Mouse (Mus musculus) right cerebral cortex, postnatal 4 days (tissue): ENCODE data around the gene Slc16a5.
A peak's percentile ranks its signal among the peaks of the same experiment; 100 is the strongest.

Experiments
- DNase-seq: peaks from one replicate; pipeline ENCODE4 v3.0.0-alpha.2; 2022

The Slc16a5 gene

GRCm38 (mm10) chr11:115462243-115462891, at the start of gene Slc16a5:
Gene Slc16a5, plus strand, starts transcription at chr11:115462474.
- DNase-seq, result no peak

DNA sequence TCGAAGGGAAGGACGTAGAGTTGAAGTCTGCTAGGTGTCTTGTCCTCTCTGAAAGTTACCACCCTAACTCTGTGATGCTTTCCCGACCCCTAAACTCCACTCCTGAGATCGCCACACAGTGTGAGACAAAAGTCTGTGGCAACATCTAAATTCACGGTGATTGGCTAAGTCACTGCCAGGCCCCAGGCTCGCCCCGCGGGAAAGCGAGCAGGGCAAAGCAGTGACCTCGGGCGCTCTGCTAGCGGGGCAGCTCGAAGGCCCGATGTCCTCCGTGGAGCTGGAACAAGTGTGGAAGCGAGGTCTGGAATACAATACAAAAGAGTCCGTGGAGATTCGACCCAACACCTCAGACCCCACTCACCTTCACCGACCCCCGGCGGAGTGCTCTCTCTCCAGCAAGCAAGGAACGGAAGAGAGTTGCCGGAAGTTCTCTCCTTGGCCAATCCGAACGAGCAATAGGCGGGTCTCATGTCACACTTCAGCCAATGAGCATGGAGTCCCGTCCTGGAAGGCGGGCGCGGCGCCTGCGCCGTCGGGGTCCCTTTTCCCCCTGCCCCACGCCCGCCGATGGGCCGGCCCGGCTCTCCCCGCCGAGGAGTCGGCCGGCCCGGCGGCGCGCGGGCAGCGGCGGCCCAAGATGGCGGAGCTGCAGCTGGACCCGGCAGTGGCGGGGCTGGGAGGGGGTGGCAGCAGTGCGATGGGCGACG, 42.6 kb upstream of the Slc16a5 start, which contains the start of the genes Atp5h and Kctd2:
Gene Atp5h, minus strand, starts transcription at position 432 of the 707 bp plus-strand sequence.
Gene Kctd2, plus strand, starts transcription at position 598 of the 707 bp plus-strand sequence.
- peak; percentile 93 for DNase-seq

DNA sequence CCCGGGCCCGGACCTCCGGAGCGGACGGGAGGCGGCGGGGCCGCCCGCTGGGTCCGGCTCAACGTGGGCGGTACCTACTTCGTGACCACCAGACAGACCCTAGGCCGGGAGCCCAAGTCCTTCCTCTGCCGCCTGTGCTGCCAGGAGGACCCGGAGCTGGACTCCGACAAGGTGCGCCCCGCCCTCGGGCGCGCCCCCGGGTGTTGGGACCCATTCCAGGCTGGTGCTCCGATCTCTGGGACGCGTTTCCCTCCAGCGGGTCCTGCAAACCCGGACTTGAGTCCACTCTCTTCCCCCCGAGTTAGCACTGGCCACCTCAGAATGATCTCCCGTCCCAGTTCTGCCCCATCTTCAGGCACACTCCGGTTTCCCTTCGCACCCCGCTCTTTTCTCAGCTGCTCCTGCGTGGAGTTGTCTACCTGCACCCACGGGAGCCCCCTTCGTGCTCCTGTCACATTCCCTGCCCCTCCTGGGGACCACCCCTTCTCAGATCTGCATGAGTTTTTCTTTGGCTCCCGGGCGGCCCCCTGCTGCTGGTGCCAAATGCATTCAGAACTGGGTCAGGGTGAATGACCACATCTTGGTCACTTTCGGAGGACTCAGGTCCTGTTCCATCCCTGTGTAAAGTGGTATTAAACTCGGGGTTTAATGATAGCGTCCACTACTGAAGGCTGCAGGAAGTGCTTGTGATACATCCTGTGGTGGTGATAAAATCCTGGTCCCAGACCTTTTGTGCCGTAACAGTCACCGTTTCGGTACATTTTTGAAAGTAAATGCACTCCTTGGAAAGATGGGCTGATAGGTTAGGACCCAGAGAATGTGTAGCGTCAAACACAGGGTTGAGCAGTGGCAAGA, 41.7 kb upstream of the Slc16a5 start:
- peak; percentile 64 for DNase-seq

DNA sequence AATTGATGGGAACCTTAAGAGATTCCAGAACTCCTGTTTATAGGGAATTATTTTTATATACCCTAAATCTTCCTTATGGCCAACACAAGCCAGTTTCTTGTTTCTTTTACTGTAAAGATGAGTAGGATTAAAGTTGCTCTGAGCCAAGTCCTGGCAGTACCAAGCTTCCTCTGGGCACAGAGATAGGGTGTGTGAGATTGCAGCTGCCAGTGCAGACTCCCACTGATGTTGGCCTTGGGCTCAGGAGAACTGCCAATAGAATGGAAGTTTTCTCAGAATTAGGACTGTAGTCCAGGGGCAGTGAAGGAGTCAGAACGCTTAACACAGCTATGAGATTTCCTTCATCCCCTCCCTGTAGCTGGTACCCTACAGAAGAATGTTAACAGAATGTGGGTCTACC, 40.9 kb upstream of the Slc16a5 start:
- no peak for DNase-seq

DNA sequence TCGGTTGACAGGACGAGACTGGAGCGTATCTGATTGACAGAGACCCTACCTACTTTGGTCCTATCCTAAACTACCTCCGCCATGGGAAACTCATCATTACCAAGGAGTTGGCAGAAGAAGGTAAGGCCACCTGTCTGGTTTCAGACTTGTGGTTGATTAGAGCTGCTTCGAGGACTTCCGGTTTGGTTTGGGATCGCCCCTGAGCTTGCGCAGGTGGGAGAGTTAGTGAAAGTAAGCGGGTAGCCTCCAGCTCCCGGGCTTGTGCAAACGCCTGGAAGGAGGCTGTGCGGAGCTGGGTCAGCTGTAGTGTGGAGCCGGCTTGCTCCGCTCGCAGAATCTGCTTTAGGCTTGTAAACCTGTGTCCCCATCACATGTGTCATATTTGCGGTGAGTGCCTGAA, 40.3 kb upstream of the Slc16a5 start:
- DNase-seq, result no peak

GRCm38 (mm10) chr11:115423091-115423490, 39.2 kb upstream of the Slc16a5 start:
- no peak for DNase-seq

DNA sequence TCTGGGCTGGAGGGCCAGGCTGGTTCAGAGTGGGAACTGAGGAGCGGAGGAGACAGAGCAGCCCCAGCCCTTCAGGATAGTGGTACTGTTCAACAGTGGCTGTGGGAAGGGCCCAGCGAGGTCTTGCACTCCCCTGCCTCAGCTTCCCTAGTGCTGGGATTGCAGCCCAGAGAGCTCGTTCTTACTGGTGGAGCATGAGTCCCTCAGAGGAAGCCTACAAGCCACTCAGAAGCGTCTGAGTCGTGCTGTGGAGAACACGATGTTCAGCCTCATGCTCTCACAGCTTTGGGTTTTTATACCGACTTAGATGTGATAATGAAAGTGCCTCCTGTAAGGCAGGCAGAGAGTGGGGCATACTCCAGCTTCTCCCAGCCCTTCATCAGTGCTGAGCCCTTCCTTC, 37.6 kb upstream of the Slc16a5 start:
- DNase-seq, result no peak

DNA sequence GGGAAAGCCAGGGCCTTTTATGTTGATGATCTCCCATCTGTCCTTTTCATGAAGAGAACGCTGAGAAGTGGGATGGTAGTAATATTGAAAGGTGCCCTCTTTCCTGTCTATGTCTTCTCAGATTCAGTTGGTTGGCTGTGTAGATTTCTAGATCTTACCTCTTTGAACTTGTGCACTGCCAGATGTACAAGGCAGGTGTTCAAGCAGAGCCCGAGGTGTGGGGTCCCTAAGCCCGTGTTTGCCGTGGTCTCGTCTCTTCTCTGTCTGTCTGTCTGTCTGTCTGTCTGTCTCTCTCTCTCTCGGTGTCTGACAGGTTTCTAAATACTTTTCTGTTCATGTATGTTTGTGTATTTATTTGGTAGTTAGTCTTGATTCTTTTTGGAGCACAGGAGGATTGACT, 36.6 kb upstream of the Slc16a5 start:
- DNase-seq, result no peak

GRCm38 (mm10) chr11:115427482-115428331, 34.6 kb upstream of the Slc16a5 start:
- peak; percentile 62 for DNase-seq

DNA sequence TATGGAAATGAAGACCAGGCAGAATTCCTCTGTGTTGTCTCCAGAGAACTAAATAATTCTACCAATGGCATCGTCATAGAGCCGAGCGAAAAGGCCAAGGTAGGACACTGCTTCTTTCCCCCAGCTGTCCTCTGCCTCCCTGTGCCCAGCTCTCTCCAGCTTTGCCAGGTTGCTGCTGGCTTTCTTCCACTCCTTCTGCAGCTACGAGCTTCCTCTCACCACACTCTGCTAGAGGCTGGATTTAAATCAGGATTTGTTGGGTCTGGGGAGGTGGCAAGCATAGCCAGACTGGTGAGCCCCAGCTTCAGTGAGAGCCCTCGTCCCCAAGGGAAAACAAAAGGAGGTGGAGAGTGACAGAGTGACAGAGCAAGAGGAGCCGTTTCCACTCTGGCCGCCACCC, 33.0 kb upstream of the Slc16a5 start:
- DNase-seq, result no peak

DNA sequence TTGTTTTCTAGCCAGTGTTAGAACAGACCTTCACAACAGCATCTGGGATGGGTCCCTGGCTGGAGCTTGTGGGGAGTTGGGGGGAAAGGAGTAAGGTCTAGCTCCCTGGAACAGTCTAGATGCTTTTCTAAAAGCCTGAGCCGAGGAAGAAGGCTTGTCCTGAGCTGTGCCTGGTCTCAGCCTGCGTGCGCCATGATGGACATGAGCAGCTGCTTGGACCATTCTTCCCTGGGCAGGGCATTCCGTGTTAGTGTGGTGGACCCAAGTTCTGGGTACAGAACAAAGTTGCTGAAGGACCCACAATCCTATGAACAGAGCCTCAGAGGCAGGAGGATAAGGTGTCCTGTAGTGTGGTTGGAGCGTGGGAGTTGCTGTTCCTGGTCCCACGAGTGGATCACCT, 31.7 kb upstream of the Slc16a5 start:
- DNase-seq, result no peak

DNA sequence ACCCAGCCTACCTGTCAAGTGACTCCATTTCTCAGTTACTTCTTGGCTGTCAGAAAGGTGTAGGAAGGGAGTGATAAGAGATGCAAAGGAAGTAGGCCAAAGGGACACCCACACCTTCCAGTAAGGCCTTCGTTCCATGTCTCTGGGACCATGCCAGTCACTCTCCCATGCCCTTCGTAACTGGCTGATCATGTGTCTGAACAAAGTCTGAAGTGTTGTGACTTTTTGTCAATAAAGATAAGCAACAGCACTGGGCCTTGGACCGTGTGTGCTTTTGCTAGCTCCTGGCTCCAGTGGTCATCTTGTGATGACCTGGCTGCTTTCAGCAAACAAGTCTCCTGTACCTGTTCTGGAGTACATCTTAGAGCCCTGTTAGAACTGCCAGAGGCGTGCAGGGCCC, 29.5 kb upstream of the Slc16a5 start:
- DNase-seq, result no peak

DNA sequence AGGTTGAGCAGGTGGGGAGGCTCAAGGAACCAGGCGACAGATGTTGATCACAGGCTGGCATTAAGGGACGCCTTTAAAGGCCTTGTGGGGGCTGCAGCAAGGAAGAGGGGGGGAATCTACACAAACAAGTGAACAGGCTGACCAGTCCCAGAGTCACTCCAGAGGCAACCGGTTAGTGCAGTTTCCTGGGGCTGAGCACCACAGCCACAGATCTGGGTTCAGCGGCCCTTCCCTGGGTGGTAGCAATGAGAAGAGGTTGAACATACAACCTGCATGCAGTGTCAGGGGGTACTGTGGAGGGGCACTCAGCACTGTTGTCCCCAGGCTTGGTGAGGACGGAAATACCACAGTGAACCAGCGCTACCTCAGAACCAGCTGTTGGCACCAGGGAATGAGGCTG, 28.9 kb upstream of the Slc16a5 start:
- DNase-seq, result no peak

DNA sequence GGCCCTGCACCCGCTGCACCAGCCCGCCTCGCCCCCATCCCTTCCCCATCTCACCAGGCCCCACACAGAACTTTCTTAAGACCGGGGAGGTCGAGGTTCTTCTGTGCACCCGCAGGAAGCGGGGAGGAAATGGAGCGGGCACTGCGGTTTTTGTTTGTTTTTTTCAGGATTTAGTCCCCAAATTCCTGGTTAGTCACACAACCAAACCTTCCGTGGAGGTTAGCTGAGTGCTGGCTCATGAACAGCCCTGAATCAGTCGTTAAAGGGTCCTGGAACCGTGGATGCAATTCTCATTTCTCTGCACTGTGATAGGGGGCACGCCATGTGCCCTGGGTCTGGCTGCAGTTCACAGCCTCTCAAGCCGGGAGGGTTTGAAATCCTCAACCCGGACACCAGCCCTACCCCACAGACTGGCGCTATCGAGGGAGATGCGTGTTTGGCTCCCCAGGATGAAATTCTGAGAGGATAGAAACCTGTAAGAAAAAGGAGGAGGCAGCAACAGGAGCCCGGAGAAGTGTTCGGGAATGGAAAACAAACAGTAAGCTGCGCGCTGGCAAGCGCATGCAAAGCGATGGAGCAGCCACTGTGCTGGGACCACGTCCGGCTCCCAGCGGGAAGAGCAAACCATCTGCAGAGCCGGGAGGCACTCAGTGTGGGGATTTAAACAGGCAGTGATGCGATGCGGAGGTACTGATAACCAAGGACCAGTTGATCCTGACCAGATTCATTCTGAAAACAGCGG, 26.5 kb upstream of the Slc16a5 start:
- peak; percentile 52 for DNase-seq

- no peak for DNase-seq
Measured at GRCm38 (mm10) chr11:115437571-115438122, 24.6 kb upstream of the Slc16a5 start.

- no peak for DNase-seq
Measured at GRCm38 (mm10) chr11:115439326-115439725, 22.9 kb upstream of the Slc16a5 start.

DNA sequence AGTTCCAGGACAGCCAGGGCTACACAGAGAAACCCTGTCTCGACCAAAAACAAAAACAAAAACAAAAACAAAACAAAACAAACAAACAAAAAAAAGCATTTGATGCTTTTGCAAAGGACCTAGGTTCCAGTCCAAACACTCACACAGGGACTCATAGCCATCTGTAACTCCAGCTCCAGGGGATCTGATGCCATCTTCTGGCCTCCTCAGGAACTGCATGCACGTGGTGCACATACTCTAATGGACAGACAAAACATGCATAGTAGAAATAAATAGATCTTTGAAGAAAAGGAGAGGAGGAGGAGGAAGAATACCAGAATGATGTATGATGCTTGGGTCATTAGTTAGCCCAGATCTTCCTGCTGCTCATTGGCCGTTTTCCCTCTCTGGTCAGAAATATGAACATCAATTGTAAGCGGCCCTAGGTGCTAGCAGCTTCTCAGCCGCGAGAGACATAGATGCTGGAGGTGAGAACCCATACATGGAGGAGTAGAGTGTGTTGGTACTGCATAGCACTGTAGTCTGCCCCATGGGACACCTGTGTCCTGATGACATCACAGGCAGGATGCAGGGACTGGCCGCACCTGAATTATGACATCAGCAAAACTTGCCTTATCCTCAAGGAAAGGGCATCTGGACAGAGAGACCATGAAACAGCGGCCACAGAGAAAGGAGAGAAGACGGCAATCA, 22.2 kb upstream of the Slc16a5 start, which contains the start of gene Trim80:
Gene Trim80, plus strand, starts transcription at position 640 of the 690 bp plus-strand sequence.
- no peak for DNase-seq

GRCm38 (mm10) chr11:115441417-115441816, 20.9 kb upstream of the Slc16a5 start:
- DNase-seq, result no peak

DNA sequence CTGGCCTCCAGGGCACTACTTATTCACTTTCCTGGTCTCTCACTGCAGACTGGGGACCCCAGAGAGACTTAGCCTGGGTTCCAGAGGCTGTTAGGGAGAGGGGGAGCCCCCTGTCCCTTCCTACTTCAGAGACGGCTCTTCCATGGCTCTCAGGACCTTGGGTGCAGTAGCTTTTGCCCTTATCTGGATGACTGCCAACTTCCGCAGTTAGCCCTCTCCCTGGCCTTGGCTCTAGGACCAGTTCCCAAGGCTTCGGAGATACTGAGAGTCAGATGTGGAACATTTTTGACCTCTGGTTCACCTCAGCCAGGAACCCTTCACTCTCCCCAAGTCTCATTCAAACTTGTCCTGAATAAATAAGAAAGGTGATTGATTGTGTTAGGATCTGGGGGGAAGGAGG, 15.4 kb upstream of the Slc16a5 start:
- DNase-seq, result no peak

DNA sequence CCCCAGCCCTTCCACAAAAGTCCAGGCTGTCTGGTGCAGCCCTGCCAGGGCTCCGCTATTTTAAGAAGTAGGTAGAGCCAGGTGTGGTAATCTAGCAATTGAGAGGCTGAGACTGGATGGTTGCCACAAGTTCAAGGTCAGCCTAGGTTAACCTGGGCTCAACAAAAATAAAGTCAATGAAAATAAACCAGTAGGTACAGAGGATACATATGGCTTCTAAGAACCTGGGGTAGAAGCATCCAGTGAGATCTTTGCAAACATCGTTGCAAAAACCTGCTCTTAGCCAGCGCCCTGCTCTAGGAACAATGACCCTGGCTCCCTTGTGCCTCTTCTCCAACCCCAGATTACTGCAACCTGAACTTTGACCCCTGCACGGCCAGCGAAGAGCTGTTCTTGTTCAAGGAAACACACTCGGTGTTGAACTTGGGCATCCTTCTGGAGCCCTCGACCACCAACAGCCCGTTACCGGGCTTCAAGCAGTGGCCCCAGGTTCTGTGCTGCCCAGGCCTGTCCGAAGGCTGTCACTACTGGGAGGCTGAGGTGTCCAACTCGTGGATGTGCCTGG, 14.9 kb upstream of the Slc16a5 start:
- DNase-seq, result no peak
